Mouse (Mus musculus) gastrocnemius, adult 18-20 months (tissue): Measurements from ENCODE around the gene Psmd7. TPM values are rescaled to one million over a fixed set of nuclear protein-coding genes. Genes with fewer than 3 reads are reported as not detected.

ENCODE experiments used
- DNase-seq: peaks from one replicate; pipeline ENCODE4 v3.0.0; 2021; ENCODE audit warnings: low spot score
- total RNA-seq, 2 experiments: library from RNA; stranded (reverse); gene quantifications; 2 replicates each; pipeline ENCODE4 v1.2.3; 2021

Gene Psmd7
- total RNA-seq, 2 experiments from 2014 or later = 151 to 163 TPM

DNA sequence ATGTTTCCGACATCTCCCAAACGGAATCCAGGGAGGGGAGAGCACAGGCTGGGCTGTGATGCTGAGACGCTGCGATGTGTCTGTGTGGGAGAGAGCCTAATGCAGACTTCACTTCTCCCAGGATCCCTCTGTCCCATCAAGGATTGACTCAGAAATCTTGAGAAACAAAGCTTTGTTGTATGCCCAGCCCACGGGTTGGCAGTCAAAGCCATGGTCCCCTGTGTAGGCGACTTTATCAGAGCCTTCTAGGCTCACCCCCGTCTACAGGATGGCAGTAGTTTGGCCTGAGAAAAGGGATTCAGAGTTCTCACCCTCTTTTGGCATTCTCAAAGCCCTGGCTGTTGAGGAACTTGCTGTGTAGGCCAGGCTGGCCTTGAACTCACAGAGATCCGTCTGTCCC is 9.7 kb downstream of the Psmd7 start:
- no peak for DNase-seq

DNA sequence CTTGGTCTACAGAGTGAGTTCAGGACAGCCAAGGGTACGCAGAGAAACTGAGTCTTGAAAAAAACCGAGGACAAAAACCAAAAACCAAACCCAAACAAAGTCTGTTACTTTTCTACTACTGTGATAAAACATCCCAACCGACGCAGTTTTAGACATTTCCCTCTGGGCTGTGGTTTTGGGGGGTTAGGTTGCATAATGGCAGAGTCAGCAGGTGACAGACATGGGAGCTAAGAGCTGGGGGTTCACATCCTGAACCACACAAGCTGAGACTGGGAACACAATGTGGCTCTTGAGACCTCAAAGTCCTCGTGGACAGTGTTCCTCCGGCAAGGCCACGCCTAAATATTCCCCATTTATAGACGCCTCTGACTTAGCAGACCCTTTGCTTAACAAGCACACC is 10.1 kb downstream of the Psmd7 start:
- no peak for DNase-seq

GRCm38 (mm10) chr8:107577640-107578039 is 10.6 kb downstream of the Psmd7 start:
- DNase-seq = no peak

DNA sequence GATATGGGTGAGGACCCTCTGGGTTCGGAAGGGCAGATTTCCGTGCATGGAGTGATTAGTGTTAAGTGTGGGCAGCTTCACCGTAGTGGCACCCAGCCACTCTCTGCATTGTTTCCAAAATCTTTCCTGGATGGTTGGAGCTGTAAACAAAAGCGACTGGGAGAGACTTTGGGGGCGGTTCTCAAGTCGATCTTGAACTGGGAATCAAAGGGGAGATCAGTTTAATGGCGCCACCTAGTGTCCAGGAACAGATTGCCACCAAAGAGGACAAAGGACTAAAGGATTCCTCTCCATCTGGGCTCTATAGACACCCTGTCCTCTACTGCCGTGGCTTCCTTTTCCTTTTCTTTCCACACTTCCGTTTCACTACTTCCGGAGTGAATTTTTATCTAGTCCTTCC is 11.6 kb downstream of the Psmd7 start:
- DNase-seq = peak; percentile 88

- DNase-seq = no peak
These were observed 13.5 kb downstream of the Psmd7 start for GRCm38 (mm10) chr8:107574771-107575170.

GRCm38 (mm10) chr8:107572497-107572896 is 15.8 kb downstream of the Psmd7 start:
- DNase-seq = peak; percentile 79

DNA sequence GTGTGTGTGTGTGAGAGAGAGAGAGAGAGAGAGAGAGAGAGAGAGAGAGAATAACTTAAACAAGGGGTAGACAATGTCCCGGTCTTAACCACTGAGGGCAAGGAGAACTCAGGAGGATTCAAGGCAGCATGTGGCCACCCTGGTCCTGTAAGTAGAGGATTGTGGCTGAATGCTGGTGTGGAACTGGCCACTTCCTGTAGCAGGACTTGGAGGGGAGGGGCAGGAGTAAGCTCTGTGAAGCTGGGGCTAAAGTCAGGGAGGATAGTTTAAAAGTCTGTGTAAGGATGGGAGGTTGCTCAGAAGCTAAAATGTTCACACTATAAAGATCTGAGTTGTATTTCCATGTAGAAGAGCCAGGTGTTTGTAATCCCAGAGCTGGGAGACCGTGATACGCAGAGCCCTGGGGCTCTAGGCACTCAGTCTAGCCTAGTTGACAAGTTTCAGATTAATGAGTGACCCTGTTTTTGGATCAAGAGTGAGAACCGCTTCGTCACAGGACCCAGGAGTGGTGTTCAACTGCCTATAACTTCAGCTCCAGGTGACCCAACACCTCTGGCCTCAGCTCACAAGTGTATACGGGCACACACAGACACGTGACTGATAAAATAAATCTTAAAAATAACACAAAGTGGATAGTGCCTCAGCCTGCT is 16.7 kb downstream of the Psmd7 start:
- no peak for DNase-seq

DNA sequence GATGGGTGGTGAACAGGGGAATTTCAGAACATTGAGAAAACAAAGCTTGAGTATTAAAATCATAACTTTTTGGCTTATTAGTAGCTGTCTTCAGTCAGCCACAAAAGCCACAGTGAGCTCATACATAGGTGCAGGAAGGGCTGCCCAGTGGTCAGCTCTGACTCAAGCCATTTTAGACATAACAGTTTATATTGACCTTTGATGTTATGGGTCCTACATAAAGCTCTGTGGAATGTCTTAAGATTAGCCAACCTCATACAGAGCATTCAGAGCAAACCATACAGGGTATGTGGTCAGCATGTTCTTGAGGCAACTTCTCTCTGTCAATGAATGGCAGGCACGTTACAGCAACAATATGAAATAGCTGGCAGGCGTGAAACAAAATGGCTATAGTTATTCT is 17.2 kb downstream of the Psmd7 start:
- no peak for DNase-seq

- DNase-seq = no peak
These were observed 26.1 kb downstream of the Psmd7 start for GRCm38 (mm10) chr8:107562164-107562563.

- DNase-seq = no peak
These were observed 27.3 kb downstream of the Psmd7 start for GRCm38 (mm10) chr8:107560820-107561536.

- no peak for DNase-seq
These were observed 31.7 kb downstream of the Psmd7 start for GRCm38 (mm10) chr8:107556511-107556936.

DNA sequence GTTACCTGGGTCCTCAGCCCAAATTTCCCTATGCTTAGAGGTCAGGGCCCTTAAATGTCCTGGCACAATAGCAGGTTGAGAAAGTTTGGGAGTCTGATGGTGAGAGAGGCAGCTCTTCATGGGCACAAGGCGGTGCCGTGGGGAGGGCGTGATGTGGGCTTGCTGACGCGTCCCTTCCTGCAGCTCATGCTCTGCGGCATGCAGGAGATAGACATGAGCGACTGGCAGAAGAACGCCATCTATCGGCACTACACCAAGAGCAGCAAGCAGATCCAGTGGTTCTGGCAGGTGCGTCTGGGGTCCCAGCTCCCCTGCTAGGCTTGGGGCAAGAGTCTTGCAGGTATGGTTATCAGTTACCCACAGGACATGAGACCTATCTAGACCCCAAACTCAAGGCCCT is 33.0 kb downstream of the Psmd7 start:
- no peak for DNase-seq

DNA sequence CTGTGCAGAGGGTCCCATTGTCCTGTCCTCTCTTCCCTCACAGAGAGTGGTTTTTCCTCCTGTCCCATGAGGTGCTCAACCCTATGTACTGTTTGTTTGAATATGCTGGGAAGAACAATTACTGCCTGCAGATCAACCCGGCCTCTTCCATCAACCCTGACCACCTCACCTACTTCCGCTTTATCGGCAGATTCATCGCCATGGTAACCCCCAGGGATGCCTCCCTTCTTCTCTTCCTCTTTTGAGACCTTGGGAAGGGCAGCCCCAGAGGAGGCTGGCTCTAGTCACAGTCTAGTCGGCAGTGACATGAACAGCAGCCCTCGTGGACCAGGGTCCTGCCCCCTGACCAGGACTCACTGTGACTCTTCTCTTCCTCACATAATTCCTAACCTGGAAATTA is 36.0 kb downstream of the Psmd7 start:
- no peak for DNase-seq

GRCm38 (mm10) chr8:107546817-107547216 is 41.4 kb downstream of the Psmd7 start:
- no peak for DNase-seq

DNA sequence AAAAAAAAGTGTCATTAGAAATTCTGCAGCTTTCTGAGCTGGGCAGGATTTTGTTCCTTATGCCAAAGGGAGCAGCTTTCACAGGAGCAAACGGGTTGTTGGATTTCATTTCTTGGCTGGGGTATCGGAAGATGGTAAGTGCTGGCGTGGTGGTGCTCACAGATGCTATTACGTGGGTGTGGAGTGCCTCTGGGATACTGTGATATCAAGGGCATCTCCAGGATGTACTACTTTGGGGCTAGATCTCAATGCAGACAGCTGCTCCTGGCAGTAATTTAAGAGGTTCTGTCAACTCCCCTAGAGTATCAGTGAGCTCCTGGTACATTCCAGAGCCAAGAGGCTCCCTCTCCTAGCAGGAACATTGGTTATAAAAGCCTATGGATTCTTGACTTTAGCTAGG is 42.1 kb downstream of the Psmd7 start:
- peak; percentile 30 for DNase-seq

GRCm38 (mm10) chr8:107545621-107546152 is 42.6 kb downstream of the Psmd7 start:
- no peak for DNase-seq

GRCm38 (mm10) chr8:107544651-107545174 is 43.6 kb downstream of the Psmd7 start:
- DNase-seq = no peak

- no peak for DNase-seq
These were observed 44.1 kb downstream of the Psmd7 start for GRCm38 (mm10) chr8:107544211-107544610.

DNA sequence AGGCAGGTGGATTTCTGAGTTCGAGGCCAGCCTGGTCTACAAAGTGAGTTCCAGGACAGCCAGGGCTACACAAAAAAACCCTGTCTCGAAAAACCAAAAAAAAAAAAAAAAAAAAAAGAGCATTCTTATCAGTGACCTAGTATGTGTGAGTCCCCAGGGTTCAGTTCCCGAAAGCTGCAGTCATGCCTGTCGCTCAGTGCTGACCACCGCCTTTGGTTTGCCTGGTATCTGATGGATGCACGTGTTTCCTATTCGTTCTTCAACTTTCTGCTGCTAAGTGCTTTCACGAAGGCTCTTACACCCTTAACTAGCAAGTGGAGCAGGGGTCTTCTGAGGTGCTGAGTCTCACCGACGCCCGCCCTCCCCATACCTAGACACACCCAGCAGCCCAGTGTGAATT is 44.5 kb downstream of the Psmd7 start:
- no peak for DNase-seq

GRCm38 (mm10) chr8:107542151-107542550 is 46.1 kb downstream of the Psmd7 start:
- DNase-seq = no peak

DNA sequence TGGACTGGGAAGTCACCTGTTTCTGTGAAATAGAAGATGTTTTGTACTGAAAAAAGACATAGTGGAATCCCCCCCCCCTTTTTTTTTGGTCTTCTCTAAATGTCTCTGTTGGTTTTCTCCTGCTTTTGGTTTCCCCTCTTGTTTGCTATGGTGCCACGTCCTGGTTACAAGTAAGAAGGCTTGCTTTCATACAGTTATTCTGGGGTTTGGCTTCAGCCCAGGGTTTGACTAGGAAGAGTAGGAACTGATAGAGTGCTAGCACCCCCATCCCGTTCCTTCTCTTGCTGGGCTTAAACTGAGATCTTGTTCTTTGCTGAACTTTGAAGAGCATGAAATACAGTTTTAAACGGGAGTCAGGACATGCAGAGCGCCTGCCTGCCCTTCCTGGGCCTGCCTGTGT is 46.9 kb downstream of the Psmd7 start:
- DNase-seq = no peak

- no peak for DNase-seq
These were observed 47.6 kb downstream of the Psmd7 start for GRCm38 (mm10) chr8:107540623-107541022.

GRCm38 (mm10) chr8:107537472-107537871 is 50.8 kb downstream of the Psmd7 start:
- DNase-seq = no peak
